Mouse (Mus musculus): ENCODE measurements at regions not wholly inside any gene's neighbourhood (a gene's known extent, or its start where the extent isn't known, plus 50 kb on each side); places are given as distances from the start of the nearest gene placed in this dataset.

DNA sequence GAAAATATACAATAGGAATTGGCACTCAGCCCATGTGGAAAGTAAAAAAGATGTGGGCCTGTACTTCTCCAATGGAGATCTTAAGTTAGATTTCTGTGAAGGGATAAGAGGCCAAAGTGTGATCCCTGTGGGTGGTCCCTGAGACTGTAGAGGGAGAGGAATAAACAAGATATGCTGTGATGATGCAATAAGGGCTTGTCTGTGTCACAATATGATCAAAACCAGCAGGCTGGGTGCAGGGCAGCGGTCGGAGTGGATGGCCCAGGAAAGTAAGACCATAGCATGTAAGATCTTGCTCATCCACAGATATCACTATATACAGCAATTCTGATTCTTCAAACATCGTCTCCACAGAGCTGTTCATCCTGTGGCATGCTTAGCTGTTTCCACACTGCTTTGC is 188.3 kb upstream of the Vwde start:
- TF ChIP-seq POLR2A (IDR thresholded peaks at IDR 0.05; ENCODE audit: low read depth, low read length) (no peak), CTCF (IDR thresholded peaks at IDR 0.05; ENCODE audit: borderline replicate concordance, insufficient read depth, low read length) (no peak)
